Mouse (Mus musculus) cortical plate, adult 2 months (tissue): ENCODE measurements around the gene Crct1. TPM values are rescaled to one million over a fixed set of nuclear protein-coding genes. Genes with fewer than 3 reads are reported as not detected.

Experiments used
- H3K27ac ChIP-seq: fragments of 200-500 bp; 2 replicates; pipeline ENCODE4 v1.5.1; 2012; ENCODE audit warnings: low read length, control low read depth, inconsistent platforms; ENCODE audit not compliant: insufficient read depth
- H3K4me1 ChIP-seq: fragments of 200-500 bp; 2 replicates; pipeline ENCODE4 v1.6.1; 2011; ENCODE audit warnings: low read length; ENCODE audit not compliant: control insufficient read depth, insufficient read depth
- H3K4me3 ChIP-seq: fragments of 200-500 bp; 2 replicates; pipeline ENCODE4 v1.5.1; 2011; ENCODE audit warnings: mild to moderate bottlenecking, low read length, control low read depth; ENCODE audit not compliant: insufficient read depth
- CTCF ChIP-seq: fragments of 200-500 bp; IDR thresholded peaks from 2 replicates; pipeline ENCODE4 v1.5.1; 2011; ENCODE audit warnings: mild to moderate bottlenecking, control low read depth, low read length; ENCODE audit not compliant: insufficient read depth; ENCODE audit errors: extremely low read depth
- POLR2A ChIP-seq: fragments of 200-500 bp; IDR thresholded peaks from 2 replicates; pipeline ENCODE4 v1.6.1; 2011; ENCODE audit warnings: mild to moderate bottlenecking, low read length, control low read depth; ENCODE audit not compliant: insufficient read depth; ENCODE audit errors: extremely low read depth
- polyA plus RNA-seq: library from polyadenylated mRNA; depleted of rRNA; stranded (reverse); fragments of >200 nt; gene quantifications from 2 replicates; pipeline ENCODE4 v1.2.3, GENCODE M21; 2012; rRNA removed

The Crct1 gene
- polyA plus RNA-seq, 1 experiment: 0.27 TPM

- Histone ChIP-seq H3K27ac (no peak overlapping the region), H3K4me3 (no peak overlapping the region), H3K4me1 (no peaks in the 10 kb centered on the region)
- TF ChIP-seq CTCF (no peak), POLR2A (no peak)
Measured at GRCm38 (mm10) chr3:93002843-93003242, 12.6 kb downstream of the Crct1 start.

GRCm38 (mm10) chr3:93000621-93001020 is 14.9 kb downstream of the Crct1 start:
- no peak overlapping the region for H3K27ac ChIP-seq

GRCm38 (mm10) chr3:92998691-92999090 is 16.8 kb downstream of the Crct1 start:
- Histone ChIP-seq H3K27ac (no peak overlapping the region), H3K4me1 (no peaks in the 10 kb centered on the region), H3K4me3 (no peak overlapping the region)
- TF ChIP-seq CTCF (peak; percentile 75), POLR2A (no peak)

More at GRCm38 (mm10) chr3:93000621-93001020, 14.9 kb downstream of the Crct1 start:
- TF ChIP-seq POLR2A (no peak), CTCF (no peak)
- Histone ChIP-seq H3K4me3 (no peak overlapping the region), H3K4me1 (no peaks in the 10 kb centered on the region)

GRCm38 (mm10) chr3:92991926-92992325 is 23.6 kb downstream of the Crct1 start, which contains the start of gene Lce3f:
Gene Lce3f (plus strand): TSS chr3:92992226.
- H3K4me3 ChIP-seq: no peak within 1 kb of the TSS
- no peak within 1 kb of the TSS for H3K27ac ChIP-seq
- TF ChIP-seq CTCF (no peak), POLR2A (no peak)
- no peaks in the 10 kb centered on the region for H3K4me1 ChIP-seq

GRCm38 (mm10) chr3:92978484-92978883 is 37.0 kb downstream of the Crct1 start:
- no peak overlapping the region for H3K27ac ChIP-seq
- no peak for TF ChIP-seq POLR2A
- no peak for TF ChIP-seq CTCF
- H3K4me3 ChIP-seq: no peak overlapping the region
- no peaks in the 10 kb centered on the region for H3K4me1 ChIP-seq

GRCm38 (mm10) chr3:92966761-92967160 is 48.7 kb downstream of the Crct1 start, which contains the start of gene Lce3e:
Gene Lce3e (plus strand): TSS chr3:92967061.
- TF ChIP-seq CTCF (no peak), POLR2A (no peak)
- Histone ChIP-seq H3K4me1 (no peaks in the 10 kb centered on the region), H3K27ac (no peak within 1 kb of the TSS), H3K4me3 (no peak within 1 kb of the TSS)

Other genes with a start within 250 kb of the Crct1 start
- not detected in 2 replicates for gene Lce1i, start 236.8 kb downstream of the Crct1 start, polyA plus RNA-seq
- not detected in 2 replicates for gene Lce1j, start 225.2 kb downstream of the Crct1 start, polyA plus RNA-seq
- not detected in 2 replicates for gene Lce1k, start 207.8 kb downstream of the Crct1 start, polyA plus RNA-seq
- not detected in 2 replicates for gene Kprp, start 188.4 kb downstream of the Crct1 start, polyA plus RNA-seq
- not detected in 2 replicates for gene Lce1l, start 164.4 kb downstream of the Crct1 start, polyA plus RNA-seq
- not detected in 2 replicates for gene 2310050C09Rik, start 145.5 kb downstream of the Crct1 start, polyA plus RNA-seq
- not detected in 2 replicates for gene Lce3a, start 89.5 kb downstream of the Crct1 start, polyA plus RNA-seq
- gene Lce3b, start 82.7 kb downstream of the Crct1 start, polyA plus RNA-seq: not detected in 2 replicates
- gene Lce3c, start 71.2 kb downstream of the Crct1 start, polyA plus RNA-seq: not detected in 2 replicates
- gene Lce3d, start 58.3 kb downstream of the Crct1 start, polyA plus RNA-seq: not detected in 2 replicates
- gene Lce3e, start 48.6 kb downstream of the Crct1 start, polyA plus RNA-seq: not detected in 2 replicates
- gene Lce3f, start 23.5 kb downstream of the Crct1 start, polyA plus RNA-seq: not detected in 2 replicates
- not detected in 2 replicates for gene Lce1m, start 3.4 kb upstream of the Crct1 start, polyA plus RNA-seq
- gene Gm4858, start 53.1 kb upstream of the Crct1 start, polyA plus RNA-seq: not detected in 2 replicates
- not detected in 2 replicates for gene Crnn, start 129.1 kb upstream of the Crct1 start, polyA plus RNA-seq
- gene Flg2, start 181.6 kb upstream of the Crct1 start, polyA plus RNA-seq: not detected in 2 replicates